Mouse (Mus musculus): Measurements from ENCODE around the gene Tbc1d22a. TPM values are rescaled to one million over a fixed set of nuclear protein-coding genes. Genes with fewer than 3 reads are reported as not detected.
A peak's percentile ranks its signal among the peaks of the same experiment; 100 is the strongest.

Tbc1d22a gene
- polyA plus RNA-seq, 1 experiment: 31.7 TPM

- H3K4me1 ChIP-seq (ENCODE audit: control insufficient read depth, insufficient read depth, low read length): no peaks in the 10 kb centered on the region; the same call in 1 of the 2 replicates
- WGBS: 69% methylated on average over 9 of the region's 9 CpGs
- H3K27ac ChIP-seq (ENCODE audit: insufficient read depth, low read depth, low read length): no peak overlapping the region
- no peaks in the 10 kb centered on the region for H3K27me3 ChIP-seq (replicated peaks; ENCODE audit: control insufficient read depth, insufficient read depth, low read length)
- DNase-seq: peak; percentile 38
- no peak overlapping the region for H3K4me3 ChIP-seq (ENCODE audit: insufficient read depth, low read depth, low read length)
- peak; percentile 70 for TF ChIP-seq CTCF (conservative IDR thresholded peaks at IDR 0.05; ENCODE audit: insufficient read depth, insufficient read length, low read depth, low read length)
- no peak for TF ChIP-seq POLR2A (IDR thresholded peaks at IDR 0.05; ENCODE audit: low read depth, low read length)
- no peaks in the 10 kb centered on the region for H3K36me3 ChIP-seq (ENCODE audit: control insufficient read depth, insufficient read depth, low read length)
These were observed 36.0 kb downstream of the Tbc1d22a start for GRCm38 (mm10) chr15:86250269-86250668.

GRCm38 (mm10) chr15:86252130-86252529 lies 37.9 kb downstream of the Tbc1d22a start:
- no peak overlapping the region for H3K4me3 ChIP-seq (ENCODE audit: insufficient read depth, low read depth, low read length)
- no peak for DNase-seq
- H3K27me3 ChIP-seq (replicated peaks; ENCODE audit: control insufficient read depth, insufficient read depth, low read length): no peaks in the 10 kb centered on the region

GRCm38 (mm10) chr15:86252684-86253083 lies 38.4 kb downstream of the Tbc1d22a start:
- DNase-seq: no peak
- H3K36me3 ChIP-seq (ENCODE audit: control insufficient read depth, insufficient read depth, low read length): no peaks in the 10 kb centered on the region
- H3K4me3 ChIP-seq (ENCODE audit: insufficient read depth, low read depth, low read length): no peak overlapping the region
- 74% methylated on average over 4 of the region's 4 CpGs for WGBS
- H3K27ac ChIP-seq (ENCODE audit: insufficient read depth, low read depth, low read length): no peak overlapping the region
- no peaks in the 10 kb centered on the region; the same call in 1 of the 2 replicates for H3K4me1 ChIP-seq (ENCODE audit: control insufficient read depth, insufficient read depth, low read length)
- no peak for TF ChIP-seq CTCF (conservative IDR thresholded peaks at IDR 0.05; ENCODE audit: insufficient read depth, insufficient read length, low read depth, low read length)
- TF ChIP-seq POLR2A (IDR thresholded peaks at IDR 0.05; ENCODE audit: low read depth, low read length): no peak
- H3K27me3 ChIP-seq (replicated peaks; ENCODE audit: control insufficient read depth, insufficient read depth, low read length): no peaks in the 10 kb centered on the region

More at GRCm38 (mm10) chr15:86252130-86252529, 37.9 kb downstream of the Tbc1d22a start:
- Histone ChIP-seq H3K4me1 (ENCODE audit: control insufficient read depth, insufficient read depth, low read length) (no peaks in the 10 kb centered on the region; the same call in 1 of the 2 replicates), H3K36me3 (ENCODE audit: control insufficient read depth, insufficient read depth, low read length) (no peaks in the 10 kb centered on the region), H3K27ac (ENCODE audit: insufficient read depth, low read depth, low read length) (no peak overlapping the region)
- TF ChIP-seq POLR2A (IDR thresholded peaks at IDR 0.05; ENCODE audit: low read depth, low read length): no peak
- no peak for TF ChIP-seq CTCF (conservative IDR thresholded peaks at IDR 0.05; ENCODE audit: insufficient read depth, insufficient read length, low read depth, low read length)

- WGBS: 74% methylated on average over 10 of the region's 10 CpGs
These were observed 39.2 kb downstream of the Tbc1d22a start for GRCm38 (mm10) chr15:86253411-86253810.

GRCm38 (mm10) chr15:86256201-86256600 lies 41.9 kb downstream of the Tbc1d22a start:
- Histone ChIP-seq H3K4me1 (ENCODE audit: control insufficient read depth, insufficient read depth, low read length) (no peaks in the 10 kb centered on the region), H3K27ac (ENCODE audit: insufficient read depth, low read depth, low read length) (no peak overlapping the region), H3K27me3 (replicated peaks; ENCODE audit: control insufficient read depth, insufficient read depth, low read length) (no peaks in the 10 kb centered on the region), H3K36me3 (ENCODE audit: control insufficient read depth, insufficient read depth, low read length) (no peaks in the 10 kb centered on the region), H3K4me3 (ENCODE audit: insufficient read depth, low read depth, low read length) (no peak overlapping the region)
- no peak for DNase-seq
- WGBS: 65% methylated on average over 5 of the region's 5 CpGs
- TF ChIP-seq CTCF (conservative IDR thresholded peaks at IDR 0.05; ENCODE audit: insufficient read depth, insufficient read length, low read depth, low read length): no peak
- no peak for TF ChIP-seq POLR2A (IDR thresholded peaks at IDR 0.05; ENCODE audit: low read depth, low read length)

More at GRCm38 (mm10) chr15:86253411-86253810, 39.2 kb downstream of the Tbc1d22a start:
- DNase-seq: no peak
- H3K27me3 ChIP-seq (replicated peaks; ENCODE audit: control insufficient read depth, insufficient read depth, low read length): no peaks in the 10 kb centered on the region
- no peak overlapping the region for H3K27ac ChIP-seq (ENCODE audit: insufficient read depth, low read depth, low read length)
- TF ChIP-seq POLR2A (IDR thresholded peaks at IDR 0.05; ENCODE audit: low read depth, low read length): no peak
- H3K36me3 ChIP-seq (ENCODE audit: control insufficient read depth, insufficient read depth, low read length): no peaks in the 10 kb centered on the region
- H3K4me1 ChIP-seq (ENCODE audit: control insufficient read depth, insufficient read depth, low read length): no peaks in the 10 kb centered on the region; the same call in 1 of the 2 replicates
- H3K4me3 ChIP-seq (ENCODE audit: insufficient read depth, low read depth, low read length): no peak overlapping the region

GRCm38 (mm10) chr15:86256728-86257179 lies 42.5 kb downstream of the Tbc1d22a start:
- TF ChIP-seq POLR2A (IDR thresholded peaks at IDR 0.05; ENCODE audit: low read depth, low read length) (no peak), CTCF (conservative IDR thresholded peaks at IDR 0.05; ENCODE audit: insufficient read depth, insufficient read length, low read depth, low read length) (no peak)
- 84% methylated on average over 4 of the region's 4 CpGs for WGBS
- H3K36me3 ChIP-seq (ENCODE audit: control insufficient read depth, insufficient read depth, low read length): no peaks in the 10 kb centered on the region
- H3K27me3 ChIP-seq (replicated peaks; ENCODE audit: control insufficient read depth, insufficient read depth, low read length): no peaks in the 10 kb centered on the region
- H3K27ac ChIP-seq (ENCODE audit: insufficient read depth, low read depth, low read length): no peak overlapping the region
- no peak for DNase-seq
- H3K4me3 ChIP-seq (ENCODE audit: insufficient read depth, low read depth, low read length): no peak overlapping the region
- H3K4me1 ChIP-seq (ENCODE audit: control insufficient read depth, insufficient read depth, low read length): no peaks in the 10 kb centered on the region

- no peaks in the 10 kb centered on the region for H3K4me1 ChIP-seq (ENCODE audit: control insufficient read depth, insufficient read depth, low read length)
- WGBS: 81% methylated on average over 9 of the region's 9 CpGs
- no peaks in the 10 kb centered on the region for H3K36me3 ChIP-seq (ENCODE audit: control insufficient read depth, insufficient read depth, low read length)
- no peak for TF ChIP-seq CTCF (conservative IDR thresholded peaks at IDR 0.05; ENCODE audit: insufficient read depth, insufficient read length, low read depth, low read length)
- TF ChIP-seq POLR2A (IDR thresholded peaks at IDR 0.05; ENCODE audit: low read depth, low read length): no peak
- DNase-seq: no peak
- H3K27ac ChIP-seq (ENCODE audit: insufficient read depth, low read depth, low read length): no peak overlapping the region
- H3K27me3 ChIP-seq (replicated peaks; ENCODE audit: control insufficient read depth, insufficient read depth, low read length): no peaks in the 10 kb centered on the region
- H3K4me3 ChIP-seq (ENCODE audit: insufficient read depth, low read depth, low read length): no peak overlapping the region
These were observed 43.8 kb downstream of the Tbc1d22a start for GRCm38 (mm10) chr15:86257916-86258685.

Data from kidney, adult 2 months (tissue).